Mouse (Mus musculus): Measurements from ENCODE around the gene Tbc1d22b. TPM values are rescaled to one million over a fixed set of nuclear protein-coding genes. Genes with fewer than 3 reads are reported as not detected.

Gene Tbc1d22b
- 36.5 and 39.5 TPM in 2 replicates for polyA plus RNA-seq (2012; rRNA removed)

- peaks cover 2% of the 10 kb centered on the region; the same call in 1 of the 2 replicates for H3K4me1 ChIP-seq (ENCODE audit: control insufficient read depth, insufficient read depth, low read length)
- peak within 1 kb of the TSS; percentile 53; the same call in 1 of the 2 replicates for H3K27ac ChIP-seq (ENCODE audit: insufficient read depth, low read length)
- peak within 1 kb of the TSS; percentile 92 for H3K4me3 ChIP-seq (ENCODE audit: insufficient read depth, low read length)
- TF ChIP-seq CTCF (IDR thresholded peaks at IDR 0.05; ENCODE audit: extremely low read depth, insufficient read depth, low read length) (no peak), POLR2A (IDR thresholded peaks at IDR 0.05; ENCODE audit: extremely low read depth, insufficient read depth, low read length) (no peak)
Observed at GRCm38 (mm10) chr17:29549543-29550428, at the start of gene Tbc1d22b, which contains the start of gene Gm17657. Gene Tbc1d22b, plus strand, starts transcription at chr17:29549785. Gene Gm17657, minus strand, starts transcription at chr17:29549638.

GRCm38 (mm10) chr17:29500243-29500740 lies 49.3 kb upstream of the Tbc1d22b start:
- Histone ChIP-seq H3K4me3 (ENCODE audit: insufficient read depth, low read length) (no peak overlapping the region), H3K27ac (ENCODE audit: insufficient read depth, low read length) (no peak overlapping the region), H3K4me1 (ENCODE audit: control insufficient read depth, insufficient read depth, low read length) (peaks cover 2% of the 10 kb centered on the region)
- TF ChIP-seq POLR2A (IDR thresholded peaks at IDR 0.05; ENCODE audit: extremely low read depth, insufficient read depth, low read length) = no peak
- no peak for TF ChIP-seq CTCF (IDR thresholded peaks at IDR 0.05; ENCODE audit: extremely low read depth, insufficient read depth, low read length)

- Histone ChIP-seq H3K27ac (ENCODE audit: insufficient read depth, low read length) (no peak overlapping the region), H3K4me1 (ENCODE audit: control insufficient read depth, insufficient read depth, low read length) (peaks cover 2% of the 10 kb centered on the region), H3K4me3 (ENCODE audit: insufficient read depth, low read length) (no peak overlapping the region)
- TF ChIP-seq POLR2A (IDR thresholded peaks at IDR 0.05; ENCODE audit: extremely low read depth, insufficient read depth, low read length) (no peak), CTCF (IDR thresholded peaks at IDR 0.05; ENCODE audit: extremely low read depth, insufficient read depth, low read length) (no peak)
Observed at GRCm38 (mm10) chr17:29500802-29501469, 48.6 kb upstream of the Tbc1d22b start.

- no peak overlapping the region for H3K27ac ChIP-seq (ENCODE audit: insufficient read depth, low read length)
- TF ChIP-seq CTCF (IDR thresholded peaks at IDR 0.05; ENCODE audit: extremely low read depth, insufficient read depth, low read length) = no peak
- TF ChIP-seq POLR2A (IDR thresholded peaks at IDR 0.05; ENCODE audit: extremely low read depth, insufficient read depth, low read length) = no peak
- H3K4me3 ChIP-seq (ENCODE audit: insufficient read depth, low read length) = no peak overlapping the region
- peaks cover 2% of the 10 kb centered on the region for H3K4me1 ChIP-seq (ENCODE audit: control insufficient read depth, insufficient read depth, low read length)
Observed at GRCm38 (mm10) chr17:29502005-29502668, 47.4 kb upstream of the Tbc1d22b start.

- Histone ChIP-seq H3K4me3 (ENCODE audit: insufficient read depth, low read length) (peak overlapping the region; percentile 32; the same call in 1 of the 2 replicates), H3K4me1 (ENCODE audit: control insufficient read depth, insufficient read depth, low read length) (peaks cover 2% of the 10 kb centered on the region), H3K27ac (ENCODE audit: insufficient read depth, low read length) (no peak overlapping the region)
- TF ChIP-seq POLR2A (IDR thresholded peaks at IDR 0.05; ENCODE audit: extremely low read depth, insufficient read depth, low read length) = no peak
Observed at GRCm38 (mm10) chr17:29502669-29503665, 46.6 kb upstream of the Tbc1d22b start.

- TF ChIP-seq CTCF (IDR thresholded peaks at IDR 0.05; ENCODE audit: extremely low read depth, insufficient read depth, low read length) (no peak), POLR2A (IDR thresholded peaks at IDR 0.05; ENCODE audit: extremely low read depth, insufficient read depth, low read length) (no peak)
- Histone ChIP-seq H3K4me3 (ENCODE audit: insufficient read depth, low read length) (no peak overlapping the region; the same call in 1 of the 2 replicates), H3K27ac (ENCODE audit: insufficient read depth, low read length) (no peak overlapping the region), H3K4me1 (ENCODE audit: control insufficient read depth, insufficient read depth, low read length) (peaks cover 2% of the 10 kb centered on the region)
Observed at GRCm38 (mm10) chr17:29503700-29504099, 45.9 kb upstream of the Tbc1d22b start.

GRCm38 (mm10) chr17:29508927-29509608 lies 40.5 kb upstream of the Tbc1d22b start:
- Histone ChIP-seq H3K4me1 (ENCODE audit: control insufficient read depth, insufficient read depth, low read length) (no peaks in the 10 kb centered on the region), H3K27ac (ENCODE audit: insufficient read depth, low read length) (no peak overlapping the region), H3K4me3 (ENCODE audit: insufficient read depth, low read length) (no peak overlapping the region)
- no peak for TF ChIP-seq CTCF (IDR thresholded peaks at IDR 0.05; ENCODE audit: extremely low read depth, insufficient read depth, low read length)
- TF ChIP-seq POLR2A (IDR thresholded peaks at IDR 0.05; ENCODE audit: extremely low read depth, insufficient read depth, low read length) = no peak

GRCm38 (mm10) chr17:29510691-29511090 lies 38.9 kb upstream of the Tbc1d22b start:
- H3K4me3 ChIP-seq (ENCODE audit: insufficient read depth, low read length) = no peak overlapping the region

More at GRCm38 (mm10) chr17:29510691-29511090, 38.9 kb upstream of the Tbc1d22b start:
- Histone ChIP-seq H3K27ac (ENCODE audit: insufficient read depth, low read length) (no peak overlapping the region), H3K4me1 (ENCODE audit: control insufficient read depth, insufficient read depth, low read length) (0 out of 2 replicates have a peak, but pooled peaks cover 2% of the 10 kb centered on the region)
- TF ChIP-seq CTCF (IDR thresholded peaks at IDR 0.05; ENCODE audit: extremely low read depth, insufficient read depth, low read length) (no peak), POLR2A (IDR thresholded peaks at IDR 0.05; ENCODE audit: extremely low read depth, insufficient read depth, low read length) (no peak)

Measured in cortical plate, adult 2 months (tissue).